Mouse (Mus musculus) fat pad, adult 2 months (tissue): ENCODE measurements at regions not wholly inside any gene's neighbourhood (a gene's known extent, or its start where the extent isn't known, plus 50 kb on each side); places are given as distances from the start of the nearest gene placed in this dataset.

Experiments used
- DNase-seq: peaks from one replicate; pipeline ENCODE4 v3.0.0-alpha.2; 2011; ENCODE audit warnings: low read depth, low spot score; ENCODE audit errors: extremely low read depth

DNA sequence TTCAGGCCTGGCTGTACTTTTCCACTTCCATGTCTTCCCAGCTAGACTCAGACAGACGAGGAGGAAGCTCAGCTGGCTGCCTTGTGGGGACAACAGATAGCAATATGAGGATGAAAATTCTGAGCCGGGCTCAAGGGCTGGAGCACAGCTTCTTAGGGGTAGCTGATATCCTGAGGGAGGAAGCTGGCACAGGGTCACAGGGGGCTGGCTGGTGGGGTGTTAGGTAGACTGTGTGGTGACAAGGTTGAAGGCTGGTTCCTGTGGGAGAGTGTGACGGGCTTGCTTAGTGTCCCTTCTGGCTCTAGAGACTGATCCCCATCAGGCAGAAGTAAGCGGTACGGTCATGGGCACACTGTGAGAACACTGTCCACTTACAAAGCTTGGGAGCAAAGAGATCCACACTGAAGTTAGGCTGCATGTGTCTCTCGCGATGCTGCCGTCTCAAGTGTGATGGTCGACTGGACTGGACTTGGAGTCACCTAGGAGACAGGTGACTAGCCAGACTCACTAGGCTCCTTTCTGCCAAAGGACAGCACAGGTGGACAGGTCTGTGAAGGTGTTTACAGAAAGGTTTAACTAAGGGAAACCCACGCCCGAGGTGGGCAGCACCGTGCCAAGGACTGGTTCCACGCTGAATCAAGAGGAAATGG lies 111.1 kb upstream of the S1pr3 start:
- no peak for DNase-seq

DNA sequence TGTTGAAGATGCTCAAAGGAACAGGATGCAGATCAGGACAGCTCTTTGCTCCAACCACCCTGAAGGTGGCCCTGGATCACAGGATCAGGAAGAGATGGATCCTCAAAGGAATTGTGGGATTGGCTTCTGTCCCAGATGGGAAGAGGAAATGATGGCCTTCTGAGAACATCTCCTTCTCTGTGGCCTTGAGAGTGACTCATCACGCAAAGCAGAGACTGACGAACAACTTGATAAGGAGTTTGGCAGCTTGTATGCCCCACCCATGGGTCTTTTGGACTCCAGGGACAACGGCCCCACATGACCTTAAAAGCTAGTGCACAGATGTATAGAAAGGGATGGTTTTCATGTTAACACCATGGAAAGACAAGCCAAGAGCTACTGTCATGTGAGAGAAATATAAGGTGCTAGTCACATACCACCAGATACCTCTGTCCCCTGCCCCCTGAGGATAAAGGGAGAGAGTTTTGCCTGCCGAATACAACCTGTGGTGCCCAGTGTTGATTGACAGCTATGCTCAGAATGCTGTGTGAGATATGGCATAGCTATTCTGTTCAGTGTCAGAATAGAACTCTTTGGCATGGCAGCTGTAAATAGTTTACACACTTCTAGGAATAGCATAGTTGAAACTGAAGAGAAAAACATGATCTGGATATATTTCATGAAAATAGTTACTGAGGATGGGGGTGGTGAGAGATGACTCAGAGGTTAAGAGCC lies 109.2 kb upstream of the S1pr3 start:
- no peak for DNase-seq

DNA sequence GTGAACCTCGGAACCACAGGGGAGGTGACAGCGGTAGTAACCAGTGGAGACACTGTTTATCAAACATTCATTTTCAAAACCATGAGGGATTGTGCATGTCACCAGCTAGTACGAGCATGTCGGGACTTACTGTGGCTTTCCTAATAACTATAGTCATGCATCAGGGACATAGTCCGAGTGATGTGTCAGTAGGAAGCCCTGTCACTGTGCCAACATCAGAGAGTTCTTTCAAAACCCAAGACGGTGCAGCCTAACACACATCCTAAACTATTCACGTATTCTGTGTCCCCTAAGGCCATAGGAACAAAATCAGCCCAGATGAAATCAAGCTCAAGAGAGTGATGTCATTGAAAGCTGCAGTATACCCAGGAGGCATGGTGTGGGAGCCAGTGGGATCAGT lies 107.0 kb upstream of the S1pr3 start:
- peak; percentile 51 for DNase-seq

DNA sequence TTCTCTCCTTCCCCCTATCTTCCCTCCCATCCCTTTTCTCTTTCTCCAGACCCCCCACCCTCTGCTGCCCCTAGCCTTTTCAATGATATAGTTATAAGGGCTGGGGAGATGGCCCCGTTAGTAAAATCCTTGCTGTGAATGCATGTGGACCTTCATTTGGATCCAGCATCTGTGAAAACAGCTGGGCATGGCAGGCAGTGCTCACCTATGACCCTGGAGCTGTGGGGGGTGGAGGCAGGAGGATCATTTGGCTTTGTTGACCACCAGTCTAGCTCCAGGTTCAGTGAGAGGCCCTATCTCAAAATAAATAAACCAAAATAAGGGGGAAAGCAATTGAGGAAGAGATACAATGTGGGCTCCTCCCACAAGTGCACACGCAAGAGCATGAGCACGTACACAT lies 105.3 kb upstream of the S1pr3 start:
- DNase-seq: no peak

DNA sequence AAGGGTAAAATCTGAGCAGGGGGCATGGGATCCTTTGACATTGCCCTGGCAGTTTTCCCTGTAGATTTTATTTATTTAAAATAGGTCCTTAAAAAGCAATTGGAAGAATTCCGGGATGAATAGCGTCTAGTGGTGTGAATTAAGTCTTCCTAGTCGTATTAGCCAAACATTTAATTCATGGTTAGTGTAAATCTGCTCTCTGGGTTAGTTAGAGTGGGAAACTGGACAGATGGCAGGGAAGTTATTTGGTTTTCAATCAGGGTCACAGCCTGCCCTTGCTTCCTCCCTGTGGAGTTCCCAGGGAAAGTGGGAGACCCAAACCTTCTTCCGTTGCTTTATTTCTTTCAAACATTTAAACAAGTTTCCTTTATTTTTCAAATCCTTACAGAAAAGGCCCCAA lies 103.8 kb upstream of the S1pr3 start:
- no peak for DNase-seq

DNA sequence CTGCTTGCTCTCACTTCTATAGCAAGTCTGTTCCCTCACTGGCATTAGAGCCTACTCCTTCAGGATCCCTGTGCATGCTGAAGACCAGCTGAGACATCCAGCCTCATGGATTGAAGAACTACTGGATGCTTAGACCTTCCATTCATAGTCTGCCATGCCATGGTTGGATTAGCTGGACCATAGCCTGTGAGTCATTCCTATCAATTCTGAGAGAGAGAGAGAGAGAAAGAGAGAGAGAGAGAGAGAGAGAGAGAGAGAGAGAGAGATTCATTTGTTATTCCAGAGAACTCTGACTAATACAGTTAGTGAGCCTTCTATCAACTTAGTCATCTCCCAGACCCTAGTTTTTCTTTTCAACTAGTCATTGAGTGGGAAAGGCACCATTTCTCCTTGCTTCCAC lies 99.0 kb upstream of the S1pr3 start:
- no peak for DNase-seq

DNA sequence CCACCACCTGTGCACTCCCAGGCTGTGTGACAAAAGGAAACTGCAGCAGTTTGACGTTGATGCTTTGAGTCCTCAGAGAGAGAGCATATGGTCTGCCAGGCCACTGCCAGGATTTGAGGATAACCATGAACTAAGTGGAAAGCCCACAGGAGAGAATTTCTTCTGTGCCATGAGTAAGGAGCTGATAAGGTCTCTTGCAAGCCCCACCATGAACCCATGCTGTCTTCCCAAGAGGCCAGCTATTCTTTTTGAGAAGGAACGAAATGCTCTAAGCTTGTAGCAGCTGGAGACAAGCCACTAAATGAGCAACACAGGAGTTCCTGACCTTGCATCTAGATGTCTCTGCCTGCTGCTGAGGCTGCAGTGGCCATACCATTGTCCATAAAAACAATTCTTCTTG lies 98.4 kb upstream of the S1pr3 start:
- DNase-seq: no peak

DNA sequence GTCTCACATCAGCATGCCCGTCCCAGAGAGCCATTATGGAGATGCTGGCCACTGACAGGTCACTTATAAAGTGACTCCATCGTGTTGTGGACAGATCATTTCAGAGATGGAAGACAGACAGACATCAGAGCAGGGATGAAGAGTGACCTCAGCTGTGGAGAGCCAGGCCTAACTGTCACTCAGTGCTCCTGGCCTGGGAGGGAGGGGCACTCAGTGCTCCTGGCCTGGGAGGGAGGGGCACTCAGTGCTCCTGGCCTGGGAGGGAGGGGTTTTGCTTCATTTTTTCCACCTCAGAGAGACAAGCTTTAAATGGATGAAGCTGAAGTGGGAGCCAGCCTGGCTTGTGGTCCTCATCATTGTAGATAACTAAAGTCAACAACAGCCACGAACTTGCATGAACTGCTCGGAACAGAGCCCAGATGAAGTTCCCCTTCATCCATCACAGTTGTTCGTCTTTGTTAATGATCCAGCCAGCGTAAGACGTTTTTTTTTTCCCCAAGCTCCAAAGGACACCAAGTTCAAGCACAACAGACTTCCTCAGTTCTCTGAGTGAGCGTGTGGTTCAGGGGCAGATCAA lies 96.7 kb upstream of the S1pr3 start:
- DNase-seq: no peak

DNA sequence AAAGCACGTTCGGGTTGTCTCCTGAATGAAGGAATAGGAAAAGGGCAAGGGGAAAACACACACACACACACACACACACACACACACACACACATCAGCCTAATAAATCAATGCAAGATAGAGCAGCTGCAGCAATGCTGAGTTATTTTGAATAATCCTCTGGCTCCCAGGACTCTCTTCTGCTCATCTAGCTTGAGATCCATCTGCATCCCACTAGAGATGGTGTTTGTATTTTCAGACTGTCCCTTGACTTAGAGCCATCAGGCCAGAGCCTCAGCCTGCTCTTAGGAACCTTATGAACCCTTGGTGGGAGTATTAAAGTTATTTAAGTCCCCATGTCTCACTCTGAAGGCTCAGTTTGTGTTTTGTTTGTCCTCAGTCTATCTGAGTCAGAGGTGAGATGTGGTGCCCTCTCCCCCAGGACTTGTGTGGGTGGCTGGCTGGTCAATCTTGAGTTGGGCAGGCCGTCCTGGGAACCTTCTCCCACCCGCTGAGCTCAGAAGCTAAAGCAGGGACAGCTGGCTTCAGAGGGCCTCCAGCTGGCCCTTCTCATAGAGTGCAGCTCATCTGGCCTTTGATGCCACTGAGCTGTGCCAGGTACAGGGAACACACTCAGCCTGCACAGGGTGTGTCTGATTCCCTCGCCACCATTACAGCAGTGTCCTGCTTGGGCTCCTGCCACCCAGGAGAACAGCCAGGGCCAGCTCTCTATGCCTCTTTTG lies 95.1 kb upstream of the S1pr3 start:
- no peak for DNase-seq

DNA sequence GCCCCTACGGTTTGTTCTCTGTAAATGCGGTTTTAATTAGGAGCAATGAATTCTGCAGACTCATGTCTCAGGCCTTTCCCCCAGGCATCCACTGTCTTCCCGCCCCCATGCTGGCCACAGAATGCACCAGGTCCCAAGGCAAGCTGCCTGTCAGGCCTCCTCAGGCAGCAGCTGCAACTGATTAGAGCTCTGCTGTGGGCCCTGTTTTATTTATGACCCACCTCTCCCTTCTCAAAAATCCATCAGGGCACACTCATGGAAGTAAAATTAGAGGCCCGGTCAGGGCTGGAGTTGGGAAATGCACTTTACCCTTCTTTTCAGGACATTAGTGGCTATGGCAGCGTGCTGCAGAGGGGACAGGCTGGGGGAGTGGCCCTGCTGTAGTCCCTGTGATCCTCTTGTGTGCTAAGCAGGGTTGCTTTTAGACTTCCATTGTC lies 93.9 kb upstream of the S1pr3 start:
- no peak for DNase-seq

DNA sequence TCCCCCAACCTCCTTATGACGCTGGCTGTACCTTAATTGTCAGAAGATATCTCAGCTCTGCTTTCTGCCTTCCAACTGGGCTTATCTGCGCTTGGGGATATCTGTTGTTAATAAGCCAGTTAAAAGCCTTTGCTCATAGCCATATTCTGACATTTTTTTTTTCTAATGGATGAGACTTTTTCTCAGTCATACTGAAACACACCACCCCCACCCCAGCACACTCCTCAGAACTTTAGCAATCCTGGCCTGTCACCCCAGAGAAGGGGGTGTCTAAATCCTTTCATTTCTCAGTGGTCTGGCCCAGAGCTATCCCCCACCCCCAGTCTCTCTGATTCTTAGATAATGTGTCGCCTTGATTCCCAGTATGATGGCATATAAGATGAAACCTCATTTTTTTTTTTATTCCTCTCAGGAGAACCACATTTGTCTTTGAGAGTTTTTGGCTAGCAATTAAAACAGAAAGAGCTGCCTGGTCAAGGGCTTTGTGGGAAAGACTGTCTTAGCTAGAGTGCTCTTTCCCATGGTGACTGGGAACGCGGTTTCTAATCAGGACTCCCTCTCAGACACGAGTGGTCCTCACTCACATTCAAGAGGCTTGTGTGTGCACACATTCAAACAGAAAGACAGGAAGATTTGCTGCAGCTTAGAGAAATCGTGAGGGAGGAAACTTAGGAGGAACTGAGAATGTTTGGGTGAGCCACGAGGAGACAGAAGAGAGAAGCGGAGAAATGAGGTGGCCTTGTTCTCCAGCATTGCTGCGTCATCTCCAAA lies 93.2 kb upstream of the S1pr3 start:
- DNase-seq: no peak

DNA sequence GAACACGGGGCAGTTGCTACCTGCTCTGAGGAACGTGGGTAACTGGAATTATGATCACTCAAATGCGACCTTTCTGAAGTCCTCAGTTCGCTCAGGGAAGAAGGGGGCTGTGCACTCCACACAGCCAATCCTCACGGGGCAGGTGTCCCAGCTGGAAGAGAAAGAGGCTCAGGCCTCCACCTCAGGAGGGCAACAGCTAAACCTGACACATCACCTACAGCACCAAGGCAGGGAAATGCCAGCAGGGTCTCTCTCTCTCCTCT lies 92.7 kb upstream of the S1pr3 start:
- no peak for DNase-seq

DNA sequence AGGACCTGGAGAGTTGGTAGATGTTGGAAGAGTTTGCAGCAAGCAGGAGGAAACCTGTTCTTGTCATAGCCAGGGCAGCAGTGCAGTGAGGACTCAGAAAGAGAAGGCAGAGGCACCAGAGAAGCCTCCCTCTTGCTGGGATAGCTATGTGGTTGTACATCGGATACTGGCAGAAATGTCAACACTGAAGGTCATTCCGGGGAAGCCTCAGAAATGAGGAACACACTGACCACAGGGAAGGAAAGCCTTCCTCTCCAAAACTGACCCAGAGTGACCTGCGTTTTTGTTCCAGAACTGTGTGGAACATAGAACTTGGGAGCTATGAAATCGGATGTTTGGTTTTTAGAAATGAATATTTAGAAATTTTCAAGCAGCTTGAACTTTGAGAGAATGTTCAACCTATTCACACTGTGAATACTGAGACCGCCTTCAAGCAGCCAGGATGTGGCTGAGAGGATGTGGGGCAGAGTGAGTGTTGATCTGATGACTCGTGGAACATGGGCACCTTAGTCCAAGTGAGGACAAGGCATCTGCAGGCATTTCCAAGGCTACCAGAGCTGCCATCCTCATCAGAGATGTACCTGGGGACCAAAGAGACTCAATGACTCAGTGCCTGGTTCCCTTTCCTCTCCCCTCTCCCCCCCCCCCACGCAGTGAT lies 85.3 kb upstream of the S1pr3 start:
- no peak for DNase-seq

DNA sequence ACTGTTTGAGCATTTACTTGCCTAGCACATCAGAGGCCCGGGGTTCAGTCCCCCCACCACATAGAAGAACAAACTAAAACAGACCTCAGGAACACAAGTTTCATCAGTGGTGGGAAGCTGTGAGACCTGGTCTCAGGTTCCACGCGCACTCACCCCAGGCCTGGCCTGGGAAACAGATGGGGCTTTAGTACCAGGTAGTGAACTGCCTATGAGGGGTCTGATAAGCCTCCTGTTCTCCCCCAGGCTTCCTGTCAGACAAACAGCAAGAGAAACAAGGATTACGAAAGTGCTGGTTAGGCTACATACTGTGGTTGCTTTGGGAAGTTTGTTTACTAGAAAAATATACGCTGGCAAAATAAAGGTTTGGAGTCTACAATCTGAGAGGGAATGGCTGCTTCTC lies 83.7 kb upstream of the S1pr3 start:
- DNase-seq: no peak

DNA sequence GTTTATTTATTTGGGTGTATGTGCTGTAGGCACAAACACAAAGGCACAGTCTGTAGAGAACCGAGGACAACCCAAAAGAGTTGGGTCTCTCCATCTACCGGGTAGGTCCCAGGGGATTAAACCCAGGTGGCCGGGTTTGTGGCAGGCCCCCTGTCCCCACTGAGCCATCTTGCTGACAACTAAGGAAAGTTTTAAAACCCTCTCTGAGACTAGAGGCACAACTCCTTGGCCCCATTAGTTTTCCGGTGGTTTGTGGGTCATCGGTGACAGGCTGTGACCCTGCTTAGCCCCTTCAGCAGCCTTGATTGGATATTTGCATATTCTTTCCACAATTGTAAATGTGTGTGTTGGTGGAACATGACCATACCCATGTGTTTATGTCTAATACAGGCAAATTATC lies 83.1 kb upstream of the S1pr3 start:
- no peak for DNase-seq

DNA sequence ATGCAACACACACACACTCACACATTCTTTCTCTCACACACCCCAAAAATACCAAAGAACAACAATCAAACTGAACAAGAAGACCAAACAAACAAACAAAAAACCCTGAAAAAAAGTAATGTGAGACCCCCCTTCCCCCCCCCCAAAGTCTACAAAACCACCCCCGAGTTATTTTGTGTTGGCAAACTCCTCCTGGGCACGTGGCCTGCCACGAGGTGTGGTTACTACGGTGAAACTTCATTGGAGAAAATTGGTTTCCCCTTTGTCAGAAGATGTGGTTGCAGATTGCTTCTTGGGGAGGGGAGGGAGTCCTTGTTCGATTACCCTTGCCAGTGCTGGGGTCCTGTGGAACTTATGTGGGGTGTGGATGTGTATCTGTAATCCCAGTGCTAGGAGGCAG lies 82.3 kb upstream of the S1pr3 start:
- DNase-seq: no peak

DNA sequence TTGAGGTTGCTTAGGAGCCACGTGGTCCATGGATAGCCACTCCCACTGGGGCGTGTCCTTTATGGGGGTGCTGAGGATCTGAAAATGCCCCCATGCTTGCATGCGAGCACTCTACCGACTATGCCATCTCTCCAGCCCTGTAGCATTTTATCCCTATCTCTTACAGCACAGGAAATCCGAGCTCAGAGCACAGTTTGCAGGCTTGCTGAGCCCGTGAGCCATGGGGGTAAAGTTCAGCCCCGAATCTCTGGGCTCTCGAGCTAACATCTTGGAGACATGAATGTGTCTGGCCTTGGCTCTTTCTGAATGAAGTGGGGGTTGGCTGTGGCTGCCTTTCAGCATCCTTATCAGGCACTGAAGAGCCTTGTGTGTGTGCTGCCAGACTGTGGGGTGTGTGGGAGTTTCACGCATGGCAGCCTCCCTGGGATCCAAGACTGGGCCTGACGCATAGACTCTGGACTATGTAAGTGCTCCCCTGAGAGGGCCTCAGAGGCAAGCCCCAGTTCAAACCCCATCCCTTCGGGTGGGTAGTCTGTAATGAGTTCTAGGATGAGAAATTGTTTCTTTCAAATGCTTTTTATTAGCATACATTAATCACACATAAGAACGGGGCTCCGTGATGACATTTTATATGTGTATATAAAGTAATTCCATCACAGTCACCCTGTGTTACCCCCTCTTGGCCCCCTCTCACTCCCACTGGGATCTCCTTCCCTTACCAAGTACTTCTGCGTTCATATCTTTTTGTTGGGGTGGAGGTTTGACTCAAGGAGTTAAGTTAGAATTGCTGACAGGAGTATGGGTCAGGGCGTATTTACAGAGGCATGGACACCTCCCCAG lies 80.1 kb upstream of the S1pr3 start:
- no peak for DNase-seq

DNA sequence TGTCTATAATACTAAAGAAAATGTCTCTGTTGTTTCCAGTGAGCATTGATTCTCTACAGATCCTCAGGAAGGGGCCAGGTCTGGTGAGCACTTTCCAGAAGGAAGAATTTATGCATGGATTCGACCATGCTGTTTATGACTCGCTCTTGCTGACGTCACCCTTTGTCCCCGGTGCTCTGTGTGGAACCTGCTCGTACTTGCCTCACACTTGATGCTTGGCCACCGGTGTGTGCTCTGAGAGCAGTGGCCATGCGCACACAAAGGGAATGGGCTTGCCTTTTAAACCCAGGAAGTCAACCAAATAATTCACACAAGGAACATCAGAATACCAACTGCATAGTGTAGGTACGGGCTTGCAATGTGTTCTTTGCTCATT lies 79.5 kb upstream of the S1pr3 start:
- DNase-seq: no peak

DNA sequence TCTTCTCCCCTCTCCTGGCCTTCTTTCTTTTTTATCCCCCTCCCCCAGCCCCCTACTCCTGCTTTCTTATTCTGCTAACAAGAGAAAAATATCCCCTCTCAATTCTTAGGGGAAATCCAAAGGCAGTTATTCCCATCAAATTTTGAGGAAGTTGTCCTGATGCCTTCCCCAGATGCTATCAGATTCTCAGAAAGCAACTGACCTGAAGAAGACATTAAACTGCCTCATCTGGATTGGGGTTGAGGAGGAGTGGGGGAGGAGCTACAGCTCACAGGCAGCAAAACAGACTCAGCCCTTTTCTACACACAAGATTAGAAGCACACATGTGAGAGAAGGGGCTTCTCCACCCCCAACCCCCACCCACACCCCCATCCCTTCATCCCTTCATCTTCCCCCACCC lies 78.7 kb upstream of the S1pr3 start:
- DNase-seq: no peak

DNA sequence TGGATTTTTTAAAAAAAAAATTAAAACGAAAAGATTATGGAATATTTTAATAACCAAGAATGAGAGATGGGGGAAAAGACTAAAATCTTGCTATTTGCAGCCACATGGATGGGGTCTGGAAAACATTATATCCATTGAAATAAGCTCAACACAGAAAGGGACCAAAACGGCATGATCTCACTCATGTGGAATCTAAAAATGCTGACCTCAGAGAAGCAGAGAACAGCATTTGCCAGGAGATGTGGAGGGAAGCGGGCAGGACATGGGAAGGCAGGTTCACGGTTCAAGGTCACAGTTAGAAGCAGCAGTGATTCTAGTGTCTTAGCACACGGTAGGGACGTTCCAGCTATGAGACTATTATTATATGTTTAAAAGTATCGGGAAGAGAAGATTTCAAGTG lies 76.2 kb upstream of the S1pr3 start:
- no peak for DNase-seq
